Mouse (Mus musculus): Measurements from ENCODE around the gene Olfr549. TPM values are rescaled to one million over a fixed set of nuclear protein-coding genes. Genes with fewer than 3 reads are reported as not detected.
A peak's percentile ranks its signal among the peaks of the same experiment; 100 is the strongest.

The Olfr549 gene
- polyA plus RNA-seq, 1 experiment from 2014 or later, result not detected

DNA sequence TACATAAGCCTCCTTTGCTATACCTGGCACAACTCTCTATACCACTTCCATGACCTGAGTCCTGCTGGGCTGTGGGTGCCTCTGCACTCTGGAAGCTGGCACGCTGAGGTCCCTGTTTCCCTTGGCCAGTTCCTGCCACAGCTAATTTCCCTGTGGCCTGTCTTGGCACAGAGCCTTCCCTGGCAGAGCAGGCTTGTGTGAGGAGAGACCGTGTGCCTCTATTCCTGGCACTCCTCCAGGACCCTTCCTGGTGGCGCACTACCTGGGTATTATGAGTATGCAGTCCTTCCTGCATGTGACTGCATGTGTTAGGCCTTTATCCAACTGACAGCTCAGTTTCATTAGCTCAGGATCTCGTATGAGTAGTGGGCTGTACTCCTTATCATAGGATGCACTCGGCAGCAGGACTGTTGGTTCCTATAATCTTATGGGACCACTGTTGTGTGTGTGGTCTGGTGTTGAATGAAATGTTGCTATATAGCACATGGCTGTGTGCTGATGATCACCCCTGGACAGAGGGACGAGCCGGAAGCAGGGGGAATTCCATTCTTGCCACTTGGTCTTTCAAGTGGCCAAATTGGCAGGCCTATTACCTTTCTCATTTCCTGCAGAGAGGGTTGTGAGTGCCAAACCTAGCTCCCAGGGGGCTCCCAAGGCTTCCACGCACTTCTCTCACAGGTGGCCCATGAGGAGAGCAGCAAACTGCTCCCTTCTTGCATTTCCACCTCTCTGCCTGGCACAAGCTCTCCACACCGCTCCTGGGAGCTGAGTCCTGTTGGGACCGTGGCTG lies 33.2 kb upstream of the Olfr549 start:
- 82% methylated on average over 10 of the region's 10 CpGs for WGBS
- H3K9me3 ChIP-seq (ENCODE audit: control insufficient read depth, low read length), result no peaks in the 10 kb centered on the region
- H3K4me1 ChIP-seq (ENCODE audit: control insufficient read depth, insufficient read depth, low read length), result 0 out of 2 replicates have a peak, but pooled peaks cover 3% of the 10 kb centered on the region
- H3K27me3 ChIP-seq (ENCODE audit: control insufficient read depth, insufficient read depth, low read length), result no peaks in the 10 kb centered on the region
- H3K9ac ChIP-seq (ENCODE audit: low read length), result no peak overlapping the region
- H3K36me3 ChIP-seq (ENCODE audit: control insufficient read depth, insufficient read depth, low read length), result no peaks in the 10 kb centered on the region
- DNase-seq (ENCODE audit: low spot score) (no peak), ATAC-seq (ENCODE audit: insufficient read depth, low FRiP score, low TSS enrichment) (no peak)
- no peak overlapping the region for H3K27ac ChIP-seq (ENCODE audit: low read depth, low read length)
- no peak overlapping the region for H3K4me2 ChIP-seq (ENCODE audit: low read depth)
- H3K4me3 ChIP-seq (ENCODE audit: low read depth, low read length), result no peak overlapping the region

DNA sequence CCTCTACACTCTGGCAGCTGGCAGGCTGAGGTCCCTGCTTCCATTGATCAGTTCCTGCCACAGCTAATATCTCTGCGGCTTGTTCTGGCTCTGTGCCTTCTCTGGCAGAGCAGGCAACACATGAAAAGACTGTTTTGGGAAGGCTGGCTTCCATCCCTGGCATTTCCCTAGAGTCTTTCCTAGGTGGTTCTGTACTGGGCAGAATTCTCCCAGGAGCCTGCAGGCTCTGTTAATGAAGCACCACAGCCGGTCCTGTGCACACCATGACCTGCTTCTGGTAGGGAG lies 32.7 kb upstream of the Olfr549 start:
- H3K36me3 ChIP-seq (ENCODE audit: control insufficient read depth, insufficient read depth, low read length), result no peaks in the 10 kb centered on the region
- H3K4me1 ChIP-seq (ENCODE audit: control insufficient read depth, insufficient read depth, low read length), result 0 out of 2 replicates have a peak, but pooled peaks cover 3% of the 10 kb centered on the region
- H3K9me3 ChIP-seq (ENCODE audit: control insufficient read depth, low read length), result no peaks in the 10 kb centered on the region
- H3K27ac ChIP-seq (ENCODE audit: low read depth, low read length), result no peak overlapping the region
- no peak overlapping the region for H3K4me2 ChIP-seq (ENCODE audit: low read depth)
- no peak overlapping the region for H3K9ac ChIP-seq (ENCODE audit: low read length)
- no peak overlapping the region for H3K4me3 ChIP-seq (ENCODE audit: low read depth, low read length)
- H3K27me3 ChIP-seq (ENCODE audit: control insufficient read depth, insufficient read depth, low read length), result no peaks in the 10 kb centered on the region
- WGBS, result 94% methylated on average over 2 of the region's 2 CpGs
- ATAC-seq (ENCODE audit: insufficient read depth, low FRiP score, low TSS enrichment) (no peak), DNase-seq (ENCODE audit: low spot score) (no peak)

DNA sequence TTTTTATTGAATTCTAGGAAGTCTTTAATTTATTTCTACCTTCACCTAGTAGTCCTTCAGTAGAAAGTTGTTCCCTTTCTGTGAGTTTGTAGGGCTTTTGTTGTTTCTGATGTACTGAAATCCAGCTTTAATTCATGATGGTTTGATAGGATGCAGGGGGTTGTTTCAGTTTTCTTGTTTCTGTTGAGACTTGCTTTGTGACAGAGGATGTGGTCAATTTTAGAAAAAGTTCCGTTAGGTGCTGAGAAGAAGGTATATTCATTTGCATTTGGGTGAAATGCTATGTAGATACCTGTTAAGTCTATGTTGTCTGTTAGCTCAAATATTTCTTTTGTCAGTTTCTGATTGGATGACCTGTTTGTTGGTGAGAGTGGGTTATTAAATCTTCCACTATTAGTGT lies 20.6 kb upstream of the Olfr549 start:
- H3K9me3 ChIP-seq (ENCODE audit: control insufficient read depth, low read length), result no peaks in the 10 kb centered on the region
- ATAC-seq (ENCODE audit: insufficient read depth, low FRiP score, low TSS enrichment), result no peak
- no peak for DNase-seq (ENCODE audit: low spot score)
- no peaks in the 10 kb centered on the region for H3K27me3 ChIP-seq (ENCODE audit: control insufficient read depth, insufficient read depth, low read length)
- 88% methylated on average over 1 of the region's 1 CpGs for WGBS
- H3K36me3 ChIP-seq (ENCODE audit: control insufficient read depth, insufficient read depth, low read length), result no peaks in the 10 kb centered on the region
- no peaks in the 10 kb centered on the region for H3K4me1 ChIP-seq (ENCODE audit: control insufficient read depth, insufficient read depth, low read length)
- no peak overlapping the region for H3K9ac ChIP-seq (ENCODE audit: low read length)
- H3K4me3 ChIP-seq (ENCODE audit: low read depth, low read length), result no peak overlapping the region
- H3K27ac ChIP-seq (ENCODE audit: low read depth, low read length), result no peak overlapping the region
- no peak overlapping the region for H3K4me2 ChIP-seq (ENCODE audit: low read depth)

DNA sequence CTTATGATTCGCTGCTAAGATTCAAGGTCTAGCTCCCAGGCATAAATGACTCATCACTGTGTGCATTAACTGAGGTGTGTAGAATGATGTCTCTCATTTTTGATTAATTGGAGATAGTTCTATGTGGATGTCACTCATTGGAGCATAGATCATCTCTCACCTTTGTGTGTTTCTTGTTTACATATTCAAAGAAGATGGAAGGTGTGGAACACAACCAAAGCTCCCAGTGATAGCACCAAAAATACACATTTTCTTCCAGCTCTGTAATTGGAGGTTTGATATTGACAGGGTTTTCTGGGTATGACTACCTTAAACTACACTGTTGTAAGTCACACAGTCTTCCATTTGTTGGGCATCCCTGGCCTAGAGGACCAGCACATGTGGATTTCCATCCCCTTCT lies 15.2 kb upstream of the Olfr549 start, which contains the start of gene Olfr547:
TSS of gene Olfr547 (plus strand) at position 301 of the 400 bp plus-strand sequence.
- Histone ChIP-seq H3K4me2 (ENCODE audit: low read depth) (no peak within 1 kb of the TSS), H3K36me3 (ENCODE audit: control insufficient read depth, insufficient read depth, low read length) (no peaks in the 10 kb centered on the region), H3K4me1 (ENCODE audit: control insufficient read depth, insufficient read depth, low read length) (no peaks in the 10 kb centered on the region), H3K27ac (ENCODE audit: low read depth, low read length) (no peak within 1 kb of the TSS), H3K9me3 (ENCODE audit: control insufficient read depth, low read length) (no peaks in the 10 kb centered on the region), H3K9ac (ENCODE audit: low read length) (no peak within 1 kb of the TSS), H3K27me3 (ENCODE audit: control insufficient read depth, insufficient read depth, low read length) (no peaks in the 10 kb centered on the region), H3K4me3 (ENCODE audit: low read depth, low read length) (no peak within 1 kb of the TSS)
- WGBS, result 80% methylated on average over 1 of the region's 1 CpGs
- DNase-seq (ENCODE audit: low spot score), result no peak
- no peak for ATAC-seq (ENCODE audit: insufficient read depth, low FRiP score, low TSS enrichment)

DNA sequence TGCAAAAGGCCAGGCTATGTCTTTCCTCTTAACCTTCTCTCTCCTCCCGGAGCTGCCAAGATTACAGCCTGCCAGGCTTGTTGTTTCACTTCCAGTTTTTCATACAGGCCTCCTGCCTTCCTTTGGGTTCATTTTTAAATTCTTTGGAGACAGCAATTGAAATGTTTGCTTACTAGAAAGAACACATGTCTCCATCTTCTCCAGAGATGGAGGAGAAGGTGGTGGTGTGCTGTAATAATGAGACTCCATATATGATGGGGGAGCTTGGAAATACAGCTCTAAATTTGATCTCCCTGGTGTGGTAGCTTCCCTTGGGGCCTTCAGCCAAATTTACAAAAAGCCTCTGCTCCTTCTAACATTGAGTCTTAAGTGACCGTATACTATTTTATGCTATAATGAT lies 9.1 kb upstream of the Olfr549 start, which contains the start of gene Olfr548-ps1:
TSS of gene Olfr548-ps1 (plus strand) at position 301 of the 400 bp plus-strand sequence.
- Histone ChIP-seq H3K9me3 (ENCODE audit: control insufficient read depth, low read length) (no peaks in the 10 kb centered on the region), H3K4me3 (ENCODE audit: low read depth, low read length) (no peak within 1 kb of the TSS), H3K36me3 (ENCODE audit: control insufficient read depth, insufficient read depth, low read length) (no peaks in the 10 kb centered on the region), H3K9ac (ENCODE audit: low read length) (no peak within 1 kb of the TSS), H3K4me1 (ENCODE audit: control insufficient read depth, insufficient read depth, low read length) (no peaks in the 10 kb centered on the region), H3K27ac (ENCODE audit: low read depth, low read length) (no peak within 1 kb of the TSS), H3K27me3 (ENCODE audit: control insufficient read depth, insufficient read depth, low read length) (no peaks in the 10 kb centered on the region), H3K4me2 (ENCODE audit: low read depth) (no peak within 1 kb of the TSS)
- ATAC-seq (ENCODE audit: insufficient read depth, low FRiP score, low TSS enrichment) (no peak), DNase-seq (ENCODE audit: low spot score) (no peak)
- WGBS, result 83% methylated on average over 2 of the region's 2 CpGs

DNA sequence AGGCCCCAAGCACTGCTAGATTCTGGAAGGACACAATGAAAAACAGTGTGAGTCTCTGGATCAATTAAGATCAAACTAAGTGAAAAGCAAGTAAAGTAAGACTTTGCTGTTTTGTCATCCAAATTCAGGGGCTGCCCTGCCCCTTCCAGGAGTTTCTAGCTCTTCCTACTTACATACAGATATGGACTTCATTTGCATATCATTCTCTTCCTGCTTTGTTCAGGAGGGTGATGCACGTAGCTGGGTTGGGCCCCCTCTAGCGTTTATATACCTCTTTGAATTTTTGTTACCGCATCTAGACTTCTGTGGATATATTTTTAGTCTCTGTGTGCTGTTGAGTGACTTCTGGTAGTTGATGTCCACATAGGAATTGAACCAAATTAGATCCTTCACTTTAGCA lies 8.4 kb upstream of the Olfr549 start:
- ATAC-seq (ENCODE audit: insufficient read depth, low FRiP score, low TSS enrichment) (no peak), DNase-seq (ENCODE audit: low spot score) (no peak)
- no peaks in the 10 kb centered on the region for H3K4me1 ChIP-seq (ENCODE audit: control insufficient read depth, insufficient read depth, low read length)
- H3K4me2 ChIP-seq (ENCODE audit: low read depth), result no peak overlapping the region
- H3K4me3 ChIP-seq (ENCODE audit: low read depth, low read length), result no peak overlapping the region
- H3K9me3 ChIP-seq (ENCODE audit: control insufficient read depth, low read length), result no peaks in the 10 kb centered on the region
- no peak overlapping the region for H3K27ac ChIP-seq (ENCODE audit: low read depth, low read length)
- no peaks in the 10 kb centered on the region for H3K27me3 ChIP-seq (ENCODE audit: control insufficient read depth, insufficient read depth, low read length)
- no peaks in the 10 kb centered on the region for H3K36me3 ChIP-seq (ENCODE audit: control insufficient read depth, insufficient read depth, low read length)
- no peak overlapping the region for H3K9ac ChIP-seq (ENCODE audit: low read length)
- 65% methylated on average over 3 of the region's 3 CpGs for WGBS

DNA sequence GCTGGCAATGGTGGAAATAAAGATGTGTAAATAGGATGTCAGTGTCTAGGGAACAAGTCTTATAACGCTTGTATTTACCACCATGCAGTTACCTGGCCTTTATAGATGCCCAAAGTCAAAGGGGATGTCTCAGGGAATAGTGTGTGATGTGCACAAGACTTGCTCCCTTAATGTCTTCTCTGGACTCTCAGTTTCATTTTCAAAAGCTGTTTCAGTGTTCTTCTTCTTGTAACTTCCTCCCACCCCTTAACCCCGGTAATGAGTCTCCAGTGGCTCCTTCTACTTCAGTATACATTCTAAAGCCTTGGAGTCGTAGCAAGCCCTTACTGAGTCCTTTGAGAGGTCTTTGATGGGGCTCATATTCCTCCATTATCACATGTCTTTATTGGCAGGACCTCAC lies 3.6 kb downstream of the Olfr549 start:
- Histone ChIP-seq H3K4me3 (ENCODE audit: low read depth, low read length) (no peak overlapping the region), H3K27ac (ENCODE audit: low read depth, low read length) (no peak overlapping the region), H3K36me3 (ENCODE audit: control insufficient read depth, insufficient read depth, low read length) (no peaks in the 10 kb centered on the region), H3K4me1 (ENCODE audit: control insufficient read depth, insufficient read depth, low read length) (no peaks in the 10 kb centered on the region), H3K9me3 (ENCODE audit: control insufficient read depth, low read length) (no peaks in the 10 kb centered on the region), H3K4me2 (ENCODE audit: low read depth) (no peak overlapping the region), H3K9ac (ENCODE audit: low read length) (no peak overlapping the region), H3K27me3 (ENCODE audit: control insufficient read depth, insufficient read depth, low read length) (no peaks in the 10 kb centered on the region)
- no peak for DNase-seq (ENCODE audit: low spot score)
- 85% methylated on average over 3 of the region's 3 CpGs for WGBS
- no peak for ATAC-seq (ENCODE audit: insufficient read depth, low FRiP score, low TSS enrichment)

DNA sequence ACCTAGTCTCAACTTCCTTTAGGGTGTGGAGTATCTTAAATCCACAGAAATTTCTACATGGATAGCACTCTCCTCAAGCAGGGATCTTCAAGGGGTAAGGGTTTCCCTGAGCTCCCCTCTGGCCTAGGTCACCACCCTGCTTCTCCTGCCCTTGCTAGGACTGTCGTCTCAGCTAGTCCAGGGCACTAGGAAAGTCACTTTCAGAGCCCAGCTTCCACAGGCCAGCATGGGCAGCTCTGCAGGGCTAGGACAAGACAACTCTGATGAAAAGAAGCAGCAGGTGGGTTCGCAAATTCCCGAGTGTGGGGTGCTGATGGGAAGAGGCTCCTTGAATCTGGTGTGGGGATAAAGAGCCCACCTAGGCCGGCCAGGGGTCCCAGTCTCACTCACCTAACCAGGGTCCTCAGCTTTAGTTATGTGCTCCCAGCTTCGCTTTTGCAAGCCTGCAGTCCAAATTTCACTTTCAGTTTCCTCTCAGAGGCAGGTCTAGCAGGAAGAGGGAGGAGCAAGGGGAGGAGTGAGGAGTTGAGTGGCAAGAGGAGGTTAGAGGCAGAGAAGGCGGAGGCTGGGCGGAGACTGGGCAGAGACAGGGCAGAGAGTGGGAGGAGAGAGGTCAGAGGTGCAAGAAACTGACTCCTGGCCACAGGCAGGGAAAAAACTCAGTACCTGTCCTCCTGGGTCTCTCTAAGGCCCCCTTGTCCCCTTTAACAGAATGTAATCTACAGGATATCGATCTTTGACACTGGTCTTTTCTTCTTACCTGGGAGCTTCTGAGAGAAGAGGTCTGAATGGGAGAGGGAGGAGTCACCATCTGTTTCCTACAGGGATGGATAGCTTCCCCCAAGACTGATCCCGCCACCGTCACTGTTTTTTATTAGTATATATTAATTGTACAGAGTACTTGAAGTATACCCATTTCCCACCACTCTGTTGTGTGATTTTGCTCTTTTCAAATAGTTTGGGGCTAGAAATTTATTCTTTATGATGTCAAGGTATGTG lies 15.6 kb downstream of the Olfr549 start, which contains the start of gene Trim21:
TSS of gene Trim21 (minus strand) at position 488 of the 999 bp plus-strand sequence.
- H3K4me2 ChIP-seq (ENCODE audit: low read depth), result peak within 1 kb of the TSS; percentile 39
- DNase-seq (ENCODE audit: low spot score) (peak; percentile 36), ATAC-seq (ENCODE audit: insufficient read depth, low FRiP score, low TSS enrichment) (peak; percentile 73)
- WGBS, result 21% methylated on average over 10 of the region's 10 CpGs
- 0 out of 2 replicates have a peak, but pooled peaks cover 3% of the 10 kb centered on the region for H3K4me1 ChIP-seq (ENCODE audit: control insufficient read depth, insufficient read depth, low read length)
- H3K4me3 ChIP-seq (ENCODE audit: low read depth, low read length), result peak within 1 kb of the TSS; percentile 26
- no peaks in the 10 kb centered on the region for H3K27me3 ChIP-seq (ENCODE audit: control insufficient read depth, insufficient read depth, low read length)
- H3K9ac ChIP-seq (ENCODE audit: low read length), result peak within 1 kb of the TSS; percentile 52
- H3K36me3 ChIP-seq (ENCODE audit: control insufficient read depth, insufficient read depth, low read length), result no peaks in the 10 kb centered on the region
- no peaks in the 10 kb centered on the region for H3K9me3 ChIP-seq (ENCODE audit: control insufficient read depth, low read length)
- no peak within 1 kb of the TSS for H3K27ac ChIP-seq (ENCODE audit: low read depth, low read length)
